Mouse (Mus musculus) heart, postnatal 25 days (tissue): Measurements from ENCODE around the gene Ncan. TPM values are rescaled to one million over a fixed set of nuclear protein-coding genes. Genes with fewer than 3 reads are reported as not detected.

Source experiments
- DNase-seq: peaks from one replicate; pipeline ENCODE4 v3.0.0; 2022; ENCODE audit warnings: low spot score
- intact Hi-C: fragments of 180-260 bp; cut with DNase I; formaldehyde crosslinking; loops from one replicate; pipeline ENCODE4 v1.15.1; 2025
- total RNA-seq, 2 experiments: library from RNA; stranded (reverse); gene quantifications; 2 replicates each; pipeline ENCODE4 v1.2.3; 2021

Ncan gene
- under 1 TPM in 1 of 2 experiments, not detected in 1; 0.03 TPM for total RNA-seq

DNA sequence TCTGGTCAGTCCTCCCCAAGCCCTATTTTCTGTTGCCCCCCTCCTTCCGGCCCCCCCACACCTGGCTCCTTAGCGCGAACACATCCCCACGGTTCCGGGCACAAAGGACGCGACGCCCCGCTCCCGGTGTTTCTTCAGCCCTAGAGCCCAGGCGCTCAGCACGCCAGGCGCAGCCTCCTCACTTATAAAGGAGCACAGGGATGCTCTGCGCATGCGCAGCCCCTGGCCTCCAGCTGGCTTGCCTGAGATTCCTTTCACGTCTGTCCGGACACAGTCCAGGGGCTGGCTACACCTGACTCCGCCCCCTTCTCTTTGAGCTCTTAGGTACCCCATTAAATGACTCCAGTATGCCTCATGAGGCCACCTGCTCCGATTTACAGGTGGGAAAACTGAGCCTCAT lies at the start of gene Ncan:
Gene Ncan, minus strand, starts transcription at position 207 of the 400 bp plus-strand sequence.
- intact Hi-C loops = loop anchor here (5.0 kb wide), 2 partner anchors 47 to 203 kb away; no protein-coding TSS in a partner anchor

DNA sequence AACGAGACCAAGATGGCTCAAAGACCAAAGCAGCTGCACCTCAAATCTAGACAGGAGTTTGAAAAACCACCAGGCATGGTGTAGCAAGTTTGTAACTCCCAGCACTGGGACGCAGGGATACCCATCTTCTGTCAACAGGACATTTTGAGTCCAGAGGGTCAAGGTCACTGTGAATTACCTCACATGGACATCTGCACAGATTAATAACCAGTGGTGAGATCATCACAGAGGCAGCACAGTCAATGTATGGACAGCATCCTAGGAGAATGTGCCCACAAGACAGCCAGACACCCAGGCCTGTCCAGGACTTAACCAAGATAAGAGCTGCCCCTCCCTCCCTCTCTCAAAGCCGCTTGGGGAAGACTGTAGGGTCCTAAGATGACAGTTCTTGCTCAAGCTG lies 49.4 kb upstream of the Ncan start:
- DNase-seq = no peak
- intact Hi-C loops = loop anchor here (2.0 kb wide), 1 partner anchor 249 kb away; no protein-coding TSS in a partner anchor

More for the DNA sequence above, at the start of gene Ncan:
- DNase-seq = no peak

DNA sequence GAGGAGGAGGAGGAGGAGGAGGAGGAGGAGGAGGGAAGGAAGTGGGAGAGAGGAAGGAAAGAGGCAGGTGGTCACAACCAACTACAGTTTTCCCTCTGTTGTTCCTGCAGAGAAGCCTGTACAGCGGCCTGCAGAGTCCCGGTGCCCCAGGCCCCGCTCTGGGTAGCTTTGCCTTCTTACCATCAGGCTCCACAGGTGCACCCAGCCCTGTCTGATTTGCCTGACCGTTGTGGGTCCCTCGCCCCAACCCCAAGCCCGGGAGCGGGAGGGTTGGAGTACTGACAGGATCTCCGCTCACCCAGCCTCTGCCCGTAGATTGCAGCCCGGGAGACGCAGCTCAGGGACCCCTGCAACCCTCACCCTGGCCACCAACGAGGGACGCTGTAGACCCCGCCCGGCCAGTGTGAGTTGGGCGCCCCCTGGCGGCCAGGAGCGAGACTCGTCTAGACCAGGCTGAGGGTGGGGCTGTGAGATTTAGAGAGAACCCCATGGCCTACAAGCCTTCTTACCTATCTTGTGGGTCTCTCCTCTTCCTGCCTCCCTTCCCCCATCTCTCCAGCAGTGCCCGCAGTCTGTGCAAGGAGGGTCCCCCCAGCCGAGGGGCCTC lies 45.9 kb upstream of the Ncan start:
- intact Hi-C loops = loop anchor here (1.0 to 5.0 kb wide), 4 partner anchors 44 to 292 kb away; partner anchors contain the start of gene Ncan
- DNase-seq = peak; percentile 20

DNA sequence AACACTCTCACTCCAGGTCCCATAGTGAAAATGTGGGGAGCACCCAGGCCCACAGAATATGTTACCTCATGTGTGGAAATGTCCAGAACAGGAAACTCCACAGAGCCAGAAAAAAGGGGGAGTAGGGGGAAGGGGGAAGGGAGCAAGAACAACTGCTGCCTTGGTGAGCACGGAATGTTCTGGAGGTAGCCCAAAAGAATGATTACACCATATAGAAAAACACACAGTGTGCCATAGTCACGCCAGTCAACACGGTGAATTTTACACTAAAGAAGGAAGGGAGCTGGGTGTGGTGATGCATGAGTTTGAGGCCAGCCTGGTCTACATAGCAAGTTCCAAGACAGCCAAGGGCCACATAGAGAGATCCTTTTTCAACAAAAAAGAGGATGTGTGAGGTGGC lies 42.6 kb upstream of the Ncan start:
- intact Hi-C loops = no loop called here
- no peak for DNase-seq

DNA sequence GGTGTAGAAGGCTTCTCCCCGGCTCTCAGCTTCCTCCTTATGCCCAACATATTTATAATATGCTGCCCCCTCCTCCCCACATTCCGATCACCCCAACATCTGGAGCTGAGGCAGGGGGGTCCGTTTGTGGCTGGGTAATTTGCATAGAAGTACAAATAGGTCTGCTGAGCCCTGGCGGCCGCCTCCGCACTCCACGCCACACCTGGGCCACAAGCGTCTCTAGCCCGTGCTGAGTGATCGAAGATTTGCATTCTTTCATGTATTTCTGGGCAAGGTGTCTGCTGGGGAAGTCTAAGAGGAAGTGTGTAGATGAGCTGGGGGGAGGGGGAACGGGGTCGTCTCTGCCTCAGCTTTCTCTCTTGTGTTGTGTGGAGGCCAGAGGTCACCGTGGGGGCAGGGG lies 39.3 kb upstream of the Ncan start:
- intact Hi-C loops = no loop called here
- DNase-seq = no peak

DNA sequence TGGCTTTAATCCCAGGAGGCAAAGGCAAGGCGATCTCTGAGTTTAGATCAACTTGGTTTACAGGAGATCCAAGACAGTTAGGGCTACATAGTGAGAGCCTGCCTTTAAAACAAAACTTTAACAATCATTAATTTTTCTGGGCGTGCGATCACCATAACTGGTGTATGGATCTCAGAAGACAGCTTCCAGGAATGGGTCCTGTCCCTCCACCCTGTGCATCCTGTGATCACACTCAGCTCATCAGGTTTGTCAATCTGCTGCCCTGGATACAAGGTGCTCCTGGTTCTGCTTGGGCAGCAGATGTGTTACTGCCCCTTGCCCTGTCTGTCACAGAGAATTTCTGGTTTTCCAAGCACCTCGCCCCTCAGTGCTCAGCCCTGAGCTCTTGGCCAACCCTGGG lies 38.5 kb upstream of the Ncan start:
- no peak for DNase-seq
- intact Hi-C loops = no loop called here

DNA sequence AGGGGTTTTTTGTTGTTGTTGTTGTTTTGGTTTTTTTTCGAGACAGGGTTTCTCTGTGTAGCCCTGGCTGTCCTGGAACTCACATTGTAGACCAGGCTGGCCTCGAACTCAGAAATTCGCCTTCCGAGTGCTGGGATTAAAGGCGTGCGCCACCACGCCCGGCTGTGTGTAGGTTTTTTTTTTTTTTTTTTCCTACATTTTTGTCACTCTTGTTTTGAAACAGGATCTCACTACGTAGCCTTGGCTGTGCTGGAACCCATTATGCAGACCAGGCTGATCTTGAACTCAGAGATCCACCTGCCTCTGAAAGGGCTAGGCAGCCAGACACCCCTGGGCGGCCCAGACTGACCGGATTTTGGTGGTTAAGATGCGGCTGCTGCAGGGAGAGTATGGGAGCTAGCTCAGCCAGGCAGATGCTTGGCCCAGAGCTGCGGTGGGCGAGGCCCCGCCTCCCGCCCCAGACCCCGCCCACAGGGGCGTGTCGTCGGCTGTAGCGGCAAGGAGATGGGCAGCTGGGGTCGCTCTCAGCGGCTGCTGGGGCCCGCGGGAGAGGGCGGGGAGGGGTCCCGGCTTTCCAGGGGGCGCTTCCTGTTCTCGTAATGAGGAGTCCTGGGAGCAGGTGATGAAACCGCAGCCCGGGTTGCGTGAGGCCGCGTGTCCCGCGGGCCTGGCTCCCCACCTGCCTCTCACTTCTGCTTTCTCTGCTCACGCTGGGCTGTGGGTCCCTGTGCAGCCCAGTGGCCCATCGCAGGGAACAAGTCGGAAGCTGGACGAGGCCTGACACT lies 37.6 kb upstream of the Ncan start:
- intact Hi-C loops = no loop called here
- DNase-seq = peak; percentile 20

DNA sequence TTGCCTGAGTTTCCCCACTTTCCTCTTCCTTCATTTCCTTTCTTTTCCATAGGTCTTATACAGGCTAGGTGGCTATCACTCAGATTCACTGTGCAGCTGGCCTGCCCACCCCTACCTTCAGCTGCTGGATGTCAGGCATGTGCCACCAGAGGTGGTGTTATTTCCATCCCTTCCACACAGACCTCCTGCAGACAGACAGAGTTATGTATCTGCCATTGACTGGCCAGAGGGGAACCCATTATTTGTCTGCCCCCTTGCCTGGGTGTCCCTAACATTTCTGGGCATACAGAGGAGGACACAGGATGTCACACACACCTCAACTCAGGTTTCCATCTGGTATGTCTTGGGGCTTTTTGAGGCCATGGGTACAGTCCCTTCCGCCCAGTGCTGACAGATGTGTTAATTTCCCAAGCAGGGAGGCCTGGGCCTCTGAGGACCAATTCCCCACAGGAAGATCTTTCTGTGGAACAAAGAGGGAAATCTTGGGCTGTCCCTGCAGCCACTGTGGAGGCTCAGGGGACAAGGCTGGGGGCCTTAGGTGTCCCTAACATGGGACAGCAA lies 36.6 kb upstream of the Ncan start:
- DNase-seq = no peak
- intact Hi-C loops = no loop called here

DNA sequence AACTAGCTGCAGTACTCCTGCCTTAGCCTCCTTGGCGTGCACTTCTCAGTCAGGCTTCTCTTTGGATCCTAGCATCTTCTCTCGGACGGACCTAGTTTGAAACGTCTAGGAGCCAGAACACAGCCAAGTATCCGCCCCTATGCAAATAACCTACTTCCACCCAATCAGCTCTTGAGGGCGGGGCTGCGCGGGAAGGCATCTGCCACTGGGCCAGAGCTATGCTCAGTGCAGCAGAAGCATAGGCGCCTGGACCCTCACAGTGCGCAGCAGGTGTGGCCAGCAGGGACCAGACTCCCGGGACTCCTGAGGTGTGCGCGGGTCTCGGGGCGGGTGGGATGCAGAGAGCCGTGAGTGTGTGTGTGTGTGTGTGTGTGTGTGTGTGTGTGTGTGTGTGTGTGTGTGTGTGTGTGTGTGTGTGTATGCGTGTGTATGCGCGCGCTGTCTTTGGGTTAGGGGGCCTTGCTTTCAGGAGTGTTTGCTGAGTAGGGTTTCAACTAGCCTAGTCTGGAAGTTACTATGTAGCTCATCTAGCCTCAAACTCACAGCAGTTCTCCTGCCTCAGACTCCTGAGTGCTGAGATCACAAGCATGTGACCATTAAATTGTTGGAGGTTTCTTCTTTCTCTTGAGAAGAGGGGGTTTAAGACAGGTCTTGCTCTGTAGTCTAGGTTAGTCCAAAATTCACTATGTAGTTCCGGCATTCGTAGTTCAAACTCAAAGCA lies 32.0 kb upstream of the Ncan start:
- intact Hi-C loops = no loop called here
- DNase-seq = peak; percentile 32

DNA sequence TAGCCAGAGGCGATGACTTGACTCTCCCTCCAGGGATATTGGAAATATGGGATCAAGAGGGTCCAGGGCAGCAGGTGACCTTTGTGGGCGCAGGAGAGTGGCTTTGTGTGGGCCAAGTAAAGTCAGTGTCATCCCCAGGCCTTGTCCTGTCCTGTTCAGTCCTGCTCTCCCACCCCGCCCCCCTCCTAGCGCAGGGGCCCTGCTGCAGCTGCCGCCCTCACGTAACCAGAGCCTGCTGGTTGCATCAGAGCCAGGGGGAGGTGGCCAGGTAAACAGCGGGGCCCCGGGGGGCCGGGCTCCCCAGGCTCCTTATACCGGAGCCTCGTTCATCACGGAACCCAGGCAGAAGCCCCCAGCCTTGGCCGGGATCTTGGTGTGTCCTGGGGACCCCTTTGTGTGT lies 29.5 kb upstream of the Ncan start:
- no peak for DNase-seq
- intact Hi-C loops = no loop called here

DNA sequence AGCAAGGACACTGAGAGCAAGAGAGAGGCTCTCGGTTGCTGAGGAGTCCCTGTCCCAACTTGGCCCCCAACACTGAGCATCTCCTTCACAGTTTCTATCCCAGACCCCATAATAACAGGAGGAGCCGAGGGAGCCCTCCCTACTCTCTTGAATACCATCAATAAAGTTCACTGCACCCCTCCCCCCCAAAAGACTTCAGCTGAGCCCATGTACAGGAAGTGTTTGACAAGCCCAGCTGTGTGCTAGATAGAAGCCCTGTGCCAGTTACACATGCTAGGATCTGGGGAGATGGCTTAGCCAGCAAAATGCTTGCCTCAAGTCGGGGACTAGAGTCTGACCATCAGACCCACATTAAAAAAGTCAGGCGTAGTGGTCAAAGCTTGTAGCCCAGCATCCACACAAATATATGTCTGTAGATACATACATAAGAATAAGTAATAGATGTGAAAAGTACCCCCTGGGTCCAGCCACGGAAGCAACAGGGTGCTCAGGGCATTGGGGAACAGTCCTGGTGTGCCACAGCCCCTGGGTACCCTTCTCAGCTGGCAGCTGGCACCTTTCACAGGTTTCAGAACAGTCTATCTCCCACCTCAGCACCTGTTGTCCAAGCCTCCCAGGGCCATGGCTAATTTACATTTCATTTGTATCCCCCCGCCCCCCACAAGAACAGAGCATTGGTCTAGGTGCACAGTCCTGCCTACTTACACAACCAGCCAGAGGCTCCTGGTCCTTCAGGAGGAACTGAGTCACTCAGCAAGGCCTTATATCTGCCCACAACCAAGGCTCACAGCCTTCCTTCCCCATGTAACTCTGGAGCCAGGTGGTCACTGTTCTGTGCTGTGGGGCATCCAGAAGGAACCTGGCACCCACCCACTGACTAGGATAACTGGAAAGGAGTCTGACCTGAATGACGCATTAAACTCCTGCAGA lies 27.3 kb upstream of the Ncan start:
- intact Hi-C loops = no loop called here
- no peak for DNase-seq

DNA sequence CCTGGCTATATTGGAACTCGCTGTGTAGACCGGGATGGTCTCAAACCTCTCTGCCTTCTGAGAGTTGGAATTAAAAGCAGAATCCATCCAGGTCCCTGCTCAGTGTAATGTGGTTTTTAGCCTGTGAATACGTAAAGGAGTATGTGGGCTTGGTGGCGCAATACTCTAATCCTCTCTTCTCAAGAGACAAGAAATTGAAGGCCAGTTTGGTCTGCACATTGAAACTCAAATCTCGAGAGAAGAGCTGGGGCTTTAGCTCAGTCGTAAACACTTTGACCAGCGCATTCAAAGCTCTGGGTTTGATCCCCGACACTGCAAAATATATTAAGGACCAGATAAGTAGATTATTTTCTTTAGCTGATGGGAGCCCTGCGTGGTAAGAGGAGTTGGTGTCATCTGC lies 19.3 kb upstream of the Ncan start:
- no peak for DNase-seq
- intact Hi-C loops = no loop called here

DNA sequence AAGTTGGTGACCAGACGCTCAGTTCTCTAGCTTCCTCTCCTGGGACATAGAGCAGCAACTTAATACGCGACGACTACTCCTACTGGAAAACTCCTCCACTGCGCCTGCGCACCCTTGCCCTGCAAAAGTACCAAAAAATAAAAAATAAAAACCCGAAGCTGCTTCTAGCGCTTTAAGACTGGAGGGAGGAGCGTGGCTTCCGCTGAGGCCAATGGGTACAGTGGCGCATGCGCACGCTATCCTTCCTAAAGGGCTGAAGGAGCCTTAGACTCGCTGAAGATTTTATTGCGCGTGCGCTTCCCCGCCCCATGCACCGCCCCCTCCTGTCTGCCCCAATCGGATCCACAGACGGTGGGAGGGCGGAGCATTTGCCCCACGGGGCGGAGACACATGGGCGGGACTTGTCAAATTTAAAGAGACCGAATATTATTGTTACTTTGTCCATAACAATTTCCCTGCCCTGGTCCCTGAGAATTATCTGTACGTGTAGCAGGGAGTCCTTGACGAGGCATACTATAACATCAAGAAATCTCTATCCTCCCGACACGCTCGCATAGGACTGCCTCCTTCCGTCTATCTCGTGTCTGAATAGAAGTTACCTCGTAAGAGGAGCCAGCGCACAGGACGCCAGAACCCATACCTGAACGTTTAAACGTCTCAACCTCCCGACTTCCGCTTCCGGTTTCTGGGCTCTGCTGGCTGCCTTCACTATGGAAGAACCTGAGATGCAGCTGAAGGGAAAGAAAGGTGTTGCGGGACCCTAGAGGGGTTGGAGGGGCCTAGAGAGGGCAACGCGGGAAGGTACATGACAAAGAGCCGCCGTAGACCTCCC lies 18.6 kb upstream of the Ncan start, which contains the start of the genes Rfxank, Borcs8 and Mef2b:
Gene Rfxank, minus strand, starts transcription at position 129 of the 832 bp plus-strand sequence.
Gene Borcs8, plus strand, starts transcription at position 474 of the 832 bp plus-strand sequence.
Gene Mef2b, plus strand, starts transcription at position 686 of the 832 bp plus-strand sequence.
- intact Hi-C loops = no loop called here
- DNase-seq = peak; percentile 98

DNA sequence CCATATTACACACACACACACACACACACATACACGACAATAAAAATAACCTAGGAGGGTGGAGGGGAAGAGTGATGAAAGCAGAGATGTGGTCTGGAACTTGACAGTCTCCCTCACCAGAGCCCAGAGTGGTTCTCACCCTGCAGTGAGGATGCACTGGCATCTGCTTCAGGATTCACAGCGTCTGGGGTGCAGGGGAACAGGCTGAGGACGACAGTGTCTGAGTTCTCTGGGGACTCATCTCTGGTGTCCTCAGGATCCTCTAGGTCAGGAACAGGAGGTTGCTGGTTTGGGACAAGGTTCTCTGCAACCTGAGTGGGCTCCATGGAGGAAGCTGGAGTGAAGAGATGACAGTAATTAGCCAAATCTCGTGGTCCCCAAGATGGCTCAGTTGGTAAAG lies 17.2 kb upstream of the Ncan start:
- DNase-seq = no peak

DNA sequence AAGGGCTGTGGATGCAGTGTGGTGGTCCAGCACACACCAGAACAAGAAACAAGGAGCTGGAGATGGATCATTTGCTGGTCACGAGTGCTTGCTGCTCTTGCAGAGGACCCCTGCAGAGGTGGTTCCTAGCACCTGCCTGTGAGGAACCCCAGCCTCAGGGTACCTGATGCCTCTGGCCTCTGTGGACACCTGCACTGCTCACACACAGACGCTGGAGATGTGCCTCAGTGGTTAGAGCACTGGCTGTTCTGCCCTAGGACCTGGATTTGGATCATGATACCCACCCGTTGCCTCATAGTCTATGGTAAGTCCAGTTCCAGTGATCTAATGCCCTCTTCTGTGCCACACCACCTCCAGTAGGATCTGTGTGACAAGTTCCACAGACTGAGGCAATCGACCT lies 15.9 kb upstream of the Ncan start:
- intact Hi-C loops = no loop called here
- no peak for DNase-seq

More for the DNA sequence above, 17.2 kb upstream of the Ncan start:
- intact Hi-C loops = no loop called here

DNA sequence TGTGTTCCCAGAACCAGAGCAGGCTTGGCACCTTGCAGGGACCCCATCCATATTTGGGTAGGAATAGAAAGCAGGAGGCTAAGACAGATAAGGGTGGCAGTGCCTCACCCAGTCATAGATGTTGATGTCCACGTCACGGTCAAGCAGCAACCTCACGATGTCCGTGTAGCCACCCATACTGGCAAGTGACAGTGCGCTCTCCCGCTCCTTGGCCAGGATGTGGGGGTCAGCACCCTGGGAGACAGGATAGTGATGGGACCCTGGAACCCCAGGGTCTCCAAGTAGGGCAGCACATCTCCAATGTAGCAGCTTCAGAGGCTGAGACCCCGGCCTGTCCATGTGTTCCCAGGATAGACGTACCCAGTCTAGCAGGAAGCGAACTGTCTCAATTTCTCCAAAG lies 14.3 kb upstream of the Ncan start:
- DNase-seq = no peak
- intact Hi-C loops = loop anchor here (5.0 kb wide), 2 partner anchors 93 to 233 kb away; partner anchors contain the start of genes Mau2, Ndufa13, Sugp1 and Tssk6

DNA sequence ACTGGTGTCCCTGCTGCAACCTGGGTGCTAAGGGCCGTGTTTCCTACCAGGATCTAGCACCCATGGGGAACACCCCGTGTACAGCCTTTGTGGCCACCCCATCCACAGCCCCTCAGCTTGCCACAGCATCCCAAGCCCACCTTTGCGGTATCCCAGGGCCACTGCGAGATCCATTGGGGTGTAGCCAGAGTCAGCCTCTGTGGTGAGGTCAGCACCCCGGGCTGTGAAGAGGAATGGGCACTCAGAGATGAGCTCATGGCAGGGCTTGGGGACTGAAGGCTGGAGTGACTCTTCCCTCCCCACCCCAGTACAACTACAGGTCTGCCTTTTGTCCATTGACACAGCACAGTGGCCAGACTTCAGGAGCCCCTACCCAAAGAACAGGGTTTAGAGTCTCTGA lies 13.4 kb upstream of the Ncan start:
- intact Hi-C loops = loop anchor here (5.0 kb wide), 2 partner anchors 92 to 232 kb away; partner anchors contain the start of genes Mau2, Ndufa13, Sugp1 and Tssk6
- DNase-seq = no peak
